Mouse (Mus musculus) heart, adult 2 months (tissue): Measurements from ENCODE around the gene Jun. TPM values are rescaled to one million over a fixed set of nuclear protein-coding genes. Genes with fewer than 3 reads are reported as not detected.
A peak's percentile ranks its signal among the peaks of the same experiment; 100 is the strongest.

ENCODE experiments used
- DNase-seq, 2 experiments: peaks; one replicate each; pipeline ENCODE4 v3.0.0; 2021
- H3K27ac ChIP-seq: fragments of 200-600 bp; 2 replicates; pipeline ENCODE4 v1.8.1; 2022
- H3K27me3 ChIP-seq: fragments of 200-500 bp; 2 replicates; pipeline ENCODE4 v1.6.1; 2012; ENCODE audit warnings: mild to moderate bottlenecking, low read length, inconsistent platforms, mixed read lengths; ENCODE audit not compliant: control insufficient read depth, insufficient read depth
- H3K36me3 ChIP-seq: fragments of 200-500 bp; 2 replicates; pipeline ENCODE4 v1.6.1; 2012; ENCODE audit warnings: low read length, inconsistent platforms; ENCODE audit not compliant: control insufficient read depth, insufficient read depth
- H3K4me1 ChIP-seq: fragments of 200-500 bp; 2 replicates; pipeline ENCODE4 v1.6.1; 2011; ENCODE audit warnings: low read length; ENCODE audit not compliant: control insufficient read depth, insufficient read depth
- H3K4me3 ChIP-seq: fragments of 200-600 bp; 2 replicates; pipeline ENCODE4 v1.8.1; 2022
- H3K79me2 ChIP-seq: fragments of 200-500 bp; replicated peaks from 2 replicates; pipeline ENCODE4 v1.6.1; 2012; ENCODE audit warnings: mild to moderate bottlenecking, inconsistent platforms, low read length, moderate library complexity, mixed read lengths; ENCODE audit not compliant: control insufficient read depth, insufficient read depth
- H3K9ac ChIP-seq: fragments of 200-500 bp; 2 replicates; pipeline ENCODE4 v1.6.1; 2012; ENCODE audit warnings: low read depth, mild to moderate bottlenecking, control low read depth, inconsistent platforms, low read length, mixed read lengths
- CTCF ChIP-seq: fragments of 200-600 bp; IDR thresholded peaks from 2 replicates; pipeline ENCODE4 v1.8.1; 2022; ENCODE audit warnings: antibody characterized with exemption, mild to moderate bottlenecking, moderate library complexity
- EP300 ChIP-seq: fragments of 200-500 bp; IDR thresholded peaks from 2 replicates; pipeline ENCODE4 v1.6.1; 2011; ENCODE audit warnings: low read depth, low read length, control low read depth; ENCODE audit not compliant: insufficient read depth
- POLR2A ChIP-seq: fragments of 200-500 bp; IDR thresholded peaks from 2 replicates; pipeline ENCODE4 v1.6.1; 2011; ENCODE audit warnings: mild to moderate bottlenecking, low read depth, low read length, control low read depth; ENCODE audit not compliant: insufficient read depth
- WGBS: fragments of 180-500 bp; shearing (Covaris S2); methylation state at CpG from one replicate; pipeline ENCODE4 v1.1.7; 2018; 5-methylcytosine and 5-hydroxymethylcytosine counted together
- intact Hi-C: fragments of 180-260 bp; cut with DNase I; formaldehyde crosslinking; loops from one replicate; pipeline ENCODE4 v1.15.1; 2025
- long read RNA-seq: library from polyadenylated mRNA; stranded (forward); transcript quantifications from one replicate; pipeline ENCODE4 v2.0.0, GENCODE M21; 2021
- polyA plus RNA-seq: library from polyadenylated mRNA; depleted of rRNA; stranded (reverse); fragments of >200 nt; gene quantifications from 2 replicates; pipeline ENCODE4 v1.2.3, GENCODE M21; 2012; rRNA removed
- total RNA-seq, 2 experiments: library from RNA; stranded (reverse); gene quantifications; 2 replicates each; pipeline ENCODE4 v1.2.3; 2021

The Jun gene
- total RNA-seq (10 to 100 TPM; 42.4 to 54.1 TPM), polyA plus RNA-seq (24.0 and 28.0 TPM in 2 replicates)
- long read RNA-seq, transcript Jun-201 (1 exons, 3,189 nt), result major isoform, 36 of 38 reads
- long read RNA-seq, partial matches to known transcripts, result 0 of 38 reads
- long read RNA-seq, other reads (novel, unspliced or antisense), result 2 of 38 reads

GRCm38 (mm10) chr4:95052025-95052899 lies at the start of gene Jun:
Gene Jun (minus strand): TSS chr4:95052222.
- WGBS, result under 1% methylated on average over 68 of the region's 68 CpGs
- peak within 1 kb of the TSS; percentile 98 for H3K9ac ChIP-seq
- intact Hi-C loops, result loop anchor here (2.0 to 10.0 kb wide), 8 partner anchors 31 to 819 kb away; no protein-coding TSS in a partner anchor
- H3K36me3 ChIP-seq, result peaks cover 3% of the 10 kb centered on the region
- DNase-seq, result peak; percentile 99 to 100
- peak within 1 kb of the TSS; percentile 95 for H3K4me3 ChIP-seq
- H3K79me2 ChIP-seq, result peaks cover 4% of the 10 kb centered on the region
- peak within 1 kb of the TSS; percentile 100 for H3K27ac ChIP-seq
- TF ChIP-seq EP300 (peak; percentile 92), CTCF (no peak), POLR2A (peak; percentile 100)
- no peaks in the 10 kb centered on the region for H3K27me3 ChIP-seq
- H3K4me1 ChIP-seq, result peaks cover 7% of the 10 kb centered on the region

- Histone ChIP-seq H3K4me3 (no peak overlapping the region), H3K36me3 (no peaks in the 10 kb centered on the region), H3K27me3 (no peaks in the 10 kb centered on the region), H3K9ac (no peak overlapping the region), H3K79me2 (no peaks in the 10 kb centered on the region), H3K4me1 (peaks cover 6% of the 10 kb centered on the region), H3K27ac (no peak overlapping the region)
- no peak for TF ChIP-seq EP300
- no peak for TF ChIP-seq POLR2A
- TF ChIP-seq CTCF, result no peak
- intact Hi-C loops, result no loop called here
- no peak for DNase-seq
- 90% methylated on average over 7 of the region's 7 CpGs for whole genome bisulfite sequencing
Observed at GRCm38 (mm10) chr4:95101684-95102083, 49.7 kb upstream of the Jun start.

DNA sequence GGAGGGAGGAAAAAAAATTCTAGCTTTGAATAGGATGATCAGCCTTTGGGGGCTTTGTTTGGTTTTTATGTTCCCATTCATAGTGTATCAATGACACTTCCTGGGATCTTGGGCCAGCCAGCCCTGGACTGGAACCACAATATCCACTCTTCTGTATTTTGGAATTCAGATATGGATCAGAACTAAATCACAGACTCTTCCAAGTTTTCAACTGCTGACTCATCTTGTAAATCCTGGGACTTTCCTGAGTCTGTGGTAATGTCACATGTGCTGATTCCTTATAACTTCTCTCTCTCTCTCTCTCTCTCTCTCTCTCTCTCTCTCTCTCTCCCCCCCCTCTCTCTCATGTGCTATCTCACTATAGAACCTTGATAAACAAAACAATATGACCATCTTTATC lies 48.7 kb upstream of the Jun start:
- TF ChIP-seq POLR2A, result no peak
- TF ChIP-seq EP300, result no peak
- no peak for TF ChIP-seq CTCF

DNA sequence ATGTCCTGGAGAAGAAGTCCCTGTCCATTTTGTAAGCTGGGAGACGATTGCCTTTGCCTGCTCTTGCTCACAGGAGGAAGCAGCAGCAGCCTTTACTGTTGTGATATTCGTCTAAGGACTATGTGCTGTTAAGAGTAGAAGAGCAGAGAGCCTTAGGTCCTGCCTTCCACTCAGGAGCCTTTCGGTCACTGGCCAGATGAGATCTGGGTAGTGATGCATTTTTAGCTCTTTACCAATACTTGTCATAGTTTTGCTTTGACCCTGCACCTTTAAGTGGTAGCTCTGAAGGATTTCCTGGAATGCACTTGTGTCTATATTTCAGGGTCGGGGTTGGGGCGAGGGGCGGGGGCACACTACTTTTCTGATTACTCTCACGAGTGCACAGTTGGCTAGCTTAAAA lies 47.4 kb upstream of the Jun start:
- intact Hi-C loops, result no loop called here
- no peaks in the 10 kb centered on the region for H3K79me2 ChIP-seq
- peaks cover 4% of the 10 kb centered on the region for H3K4me1 ChIP-seq
- TF ChIP-seq POLR2A (no peak), CTCF (no peak), EP300 (no peak)
- 66% methylated on average over 7 of the region's 7 CpGs for WGBS
- H3K4me3 ChIP-seq, result no peak overlapping the region
- H3K27ac ChIP-seq, result no peak overlapping the region
- H3K9ac ChIP-seq, result no peak overlapping the region
- DNase-seq, result no peak
- H3K36me3 ChIP-seq, result no peaks in the 10 kb centered on the region
- H3K27me3 ChIP-seq, result no peaks in the 10 kb centered on the region

More for the DNA sequence above, 48.7 kb upstream of the Jun start:
- no peak overlapping the region for H3K27ac ChIP-seq
- H3K79me2 ChIP-seq, result no peaks in the 10 kb centered on the region
- no peak for DNase-seq
- no peak overlapping the region for H3K4me3 ChIP-seq
- no peak overlapping the region for H3K9ac ChIP-seq
- peaks cover 2% of the 10 kb centered on the region; the same call in 1 of the 2 replicates for H3K4me1 ChIP-seq
- no peaks in the 10 kb centered on the region for H3K36me3 ChIP-seq
- no peaks in the 10 kb centered on the region for H3K27me3 ChIP-seq
- intact Hi-C loops, result no loop called here

GRCm38 (mm10) chr4:95098722-95099097 lies 46.7 kb upstream of the Jun start:
- Histone ChIP-seq H3K27me3 (no peaks in the 10 kb centered on the region), H3K36me3 (no peaks in the 10 kb centered on the region), H3K79me2 (no peaks in the 10 kb centered on the region), H3K4me1 (peaks cover 4% of the 10 kb centered on the region), H3K27ac (no peak overlapping the region), H3K4me3 (no peak overlapping the region), H3K9ac (no peak overlapping the region)
- no peak for DNase-seq
- WGBS, result 87% methylated on average over 5 of the region's 5 CpGs
- no peak for TF ChIP-seq EP300
- TF ChIP-seq POLR2A, result no peak
- no peak for TF ChIP-seq CTCF
- intact Hi-C loops, result no loop called here
